Mouse (Mus musculus): ENCODE measurements around the gene Erg28. TPM values are rescaled to one million over a fixed set of nuclear protein-coding genes. Genes with fewer than 3 reads are reported as not detected.

Erg28 gene
- polyA plus RNA-seq, 1 experiment from 2014 or later: 108 TPM

GRCm38 (mm10) chr12:85766287-85766686 lies 58.1 kb downstream of the Erg28 start:
- Histone ChIP-seq H3K4me3 (ENCODE audit: low read length) (no peak overlapping the region), H3K27ac (ENCODE audit: low read length) (no peak overlapping the region), H3K36me3 (ENCODE audit: control insufficient read depth, insufficient read depth, low read length) (no peaks in the 10 kb centered on the region), H3K27me3 (ENCODE audit: control insufficient read depth, insufficient read depth, low read depth, low read length) (no peaks in the 10 kb centered on the region), H3K4me2 (ENCODE audit: low read depth, low read length) (no peak overlapping the region), H3K9ac (ENCODE audit: low read length) (no peak overlapping the region), H3K9me3 (ENCODE audit: control insufficient read depth, low read length) (no peaks in the 10 kb centered on the region), H3K4me1 (replicated peaks; ENCODE audit: control insufficient read depth, insufficient read depth, low read length) (peaks cover 5% of the 10 kb centered on the region; the same call in 1 of the 2 replicates)
- no peak for ATAC-seq (ENCODE audit: low read depth)
- WGBS: 59% methylated on average over 3 of the region's 3 CpGs

Other genes starting within 250 kb of the Erg28 start
- gene Jdp2, start 225.5 kb downstream of the Erg28 start, polyA plus RNA-seq (2015; fragmentation: Nextera tagmentation; extraction: Ambion mirVana): 0.49 and 0.87 TPM in 2 replicates
- gene Batf, start 137.9 kb downstream of the Erg28 start, polyA plus RNA-seq (2015; fragmentation: Nextera tagmentation; extraction: Ambion mirVana): 5.4 and 5.7 TPM in 2 replicates
- gene Flvcr2, start 78.0 kb downstream of the Erg28 start, polyA plus RNA-seq (2015; fragmentation: Nextera tagmentation; extraction: Ambion mirVana): 6.5 and 8.3 TPM in 2 replicates
- 15.5 and 17.5 TPM in 2 replicates for gene Ttll5, start 109 bp upstream of the Erg28 start, polyA plus RNA-seq (2015; fragmentation: Nextera tagmentation; extraction: Ambion mirVana)

All from lung, embryonic 16.5 days (tissue).